Mouse (Mus musculus) cerebellum, adult 18-20 months (tissue): Measurements from ENCODE around the gene Clec3a.
A peak's percentile ranks its signal among the peaks of the same experiment; 100 is the strongest.

ENCODE experiments used
- DNase-seq, 2 experiments: peaks; one replicate each; pipeline ENCODE4 v3.0.0; 2021

The Clec3a gene

DNA sequence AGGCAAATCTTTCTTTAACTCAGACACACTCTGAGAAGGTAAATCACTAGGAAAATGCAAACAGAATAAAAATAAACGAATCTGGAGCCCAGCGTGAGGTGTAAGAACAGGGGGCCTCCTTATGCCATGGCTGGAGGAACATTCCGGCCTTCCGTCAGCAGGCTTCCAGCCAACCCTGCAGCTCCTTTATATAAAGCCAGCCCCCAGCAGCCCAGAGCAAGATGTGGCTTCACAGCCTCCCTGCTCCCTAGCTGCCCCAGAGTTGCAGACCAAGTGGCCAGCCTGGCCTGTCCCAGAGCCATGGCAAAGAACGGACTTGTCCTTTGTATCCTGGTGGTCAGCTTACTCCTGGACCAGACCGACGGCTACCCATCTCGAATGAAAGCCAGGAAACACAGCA lies at the start of gene Clec3a:
Gene Clec3a (plus strand): TSS at position 301 of the 400 bp plus-strand sequence.
- DNase-seq = no peak

DNA sequence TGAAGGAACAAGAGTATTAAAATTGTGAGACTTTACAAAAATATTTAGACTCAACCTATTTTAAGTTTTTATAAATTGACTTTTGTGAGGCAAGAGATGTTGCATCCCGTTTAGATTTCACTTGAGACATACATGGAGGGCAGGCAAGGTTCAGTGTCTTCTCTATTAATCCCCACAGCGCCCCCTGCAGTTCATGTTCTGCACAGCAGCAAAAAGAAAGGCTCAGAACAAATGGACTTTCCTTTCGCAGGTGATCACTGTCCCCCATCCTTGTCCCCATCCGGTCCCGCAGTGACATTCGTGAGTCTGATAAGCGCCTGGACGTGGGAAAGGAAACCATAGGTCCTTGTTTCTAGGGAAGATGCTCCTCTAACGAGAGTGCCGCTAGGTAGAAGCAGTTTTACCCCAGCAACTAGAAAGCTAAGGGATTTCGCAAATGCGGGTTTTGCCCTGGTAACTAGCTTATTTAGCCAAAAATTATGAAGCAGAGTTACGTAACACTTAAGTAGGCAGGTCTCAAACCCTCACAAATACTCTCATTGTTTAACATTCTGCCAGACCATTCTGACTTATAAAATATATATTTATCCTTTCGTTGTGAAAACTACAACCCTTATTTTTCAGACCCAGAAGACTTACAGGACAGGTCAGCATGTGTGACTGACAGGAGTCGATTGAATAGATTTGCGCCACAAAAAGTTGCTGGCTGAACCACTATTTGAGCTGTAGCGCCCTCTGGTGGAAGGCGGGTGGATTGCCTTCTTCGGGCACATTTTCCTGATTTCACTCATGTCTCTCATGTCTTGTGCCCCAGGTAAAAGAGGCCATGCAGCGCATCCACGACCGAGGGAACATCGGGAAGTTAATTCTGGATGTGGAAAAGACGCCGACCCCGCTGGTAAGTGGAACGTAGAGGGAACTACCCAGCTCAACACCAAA lies 48.6 kb upstream of the Clec3a start:
- DNase-seq = peak; percentile 88 to 91

DNA sequence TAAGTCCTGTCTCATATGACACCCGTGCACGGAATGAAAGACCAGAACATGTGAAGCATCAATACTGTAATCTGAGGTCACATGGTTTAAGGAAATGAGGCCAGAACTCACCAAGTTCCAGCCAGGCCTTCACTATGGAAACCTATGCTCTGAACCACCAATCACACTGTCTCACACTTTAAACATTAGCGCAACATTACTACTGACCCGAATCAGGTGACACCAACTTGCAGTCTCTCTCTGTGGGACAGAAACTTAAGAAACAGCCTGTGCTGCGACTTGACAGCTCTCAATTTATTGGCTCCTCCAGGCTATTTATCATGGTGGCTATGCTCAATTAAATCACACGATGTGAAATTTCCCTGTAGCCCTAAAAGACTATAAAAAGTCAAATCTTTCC lies 43.5 kb upstream of the Clec3a start:
- no peak for DNase-seq

DNA sequence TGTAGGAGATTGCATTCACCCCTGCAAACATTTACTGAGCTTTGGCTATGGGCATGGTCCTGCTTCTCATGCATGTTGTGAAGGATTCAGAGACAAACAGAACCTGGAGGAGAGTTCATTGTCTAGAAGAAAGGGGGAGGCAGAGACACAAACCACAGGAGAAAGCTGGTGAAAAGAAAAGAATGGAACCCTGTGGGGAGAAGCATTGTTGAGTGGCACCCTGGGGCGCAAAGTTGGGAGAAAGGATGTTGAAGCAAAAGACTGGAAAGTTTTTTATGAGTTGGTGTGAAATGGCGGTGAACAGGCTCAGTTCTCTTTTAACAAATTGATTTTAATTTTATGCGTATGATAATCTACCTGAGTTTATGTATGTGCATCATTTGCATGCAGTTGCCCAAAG lies 33.7 kb upstream of the Clec3a start:
- DNase-seq = no peak

DNA sequence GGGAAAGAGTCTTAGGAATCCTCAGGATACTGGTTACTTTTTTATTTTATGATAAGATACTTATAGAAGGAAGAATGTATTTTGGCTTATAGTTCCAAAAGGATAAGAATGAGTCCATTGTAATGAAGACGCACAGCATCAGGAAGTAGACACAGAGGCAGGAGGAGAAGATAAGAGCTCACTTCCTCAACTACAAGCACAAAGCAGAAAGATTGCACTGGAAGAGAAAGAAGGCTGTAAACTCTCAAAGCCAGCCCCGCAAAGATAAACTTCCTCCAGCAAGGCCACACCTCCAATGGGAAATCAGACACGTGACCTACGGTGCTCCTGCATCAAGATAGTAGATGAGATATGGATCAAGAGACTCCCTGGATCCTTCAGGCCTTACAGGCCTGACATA lies 30.4 kb upstream of the Clec3a start:
- DNase-seq = no peak

DNA sequence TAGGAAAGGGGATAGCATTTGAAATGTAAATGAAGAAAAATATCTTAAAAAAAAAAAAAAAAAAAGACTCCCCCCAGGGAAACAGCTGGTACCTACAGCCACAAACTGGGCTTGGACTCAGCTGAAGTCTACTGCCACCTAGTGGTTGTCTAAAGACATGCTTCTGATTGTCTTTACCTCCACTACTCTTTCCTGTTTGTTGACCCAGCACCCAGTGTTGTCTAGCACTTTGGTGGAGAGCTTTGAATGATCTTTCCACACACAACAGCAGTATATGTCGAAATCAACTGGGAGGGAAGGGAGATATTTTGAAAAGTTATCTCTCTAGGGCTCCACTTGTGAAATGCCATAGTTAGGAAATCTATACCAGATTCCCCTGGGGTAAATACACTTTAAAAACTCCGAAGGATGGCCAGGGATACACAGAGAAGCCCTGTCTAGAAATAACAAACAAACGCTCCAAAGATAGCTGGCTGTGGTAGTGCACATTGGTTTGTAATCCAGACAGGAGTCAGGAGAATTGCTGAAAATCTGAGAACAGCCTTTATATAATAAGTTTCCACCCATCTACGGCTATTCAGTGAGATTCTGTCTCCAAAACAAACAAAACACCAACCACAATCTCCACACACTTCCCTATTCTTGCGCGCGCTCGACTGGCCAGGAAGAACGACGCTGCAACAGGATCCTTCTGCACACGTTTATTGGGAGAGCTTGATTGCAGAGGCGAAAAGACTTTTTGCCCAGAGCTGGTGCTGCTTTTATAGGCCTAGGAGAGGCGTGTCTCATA lies 27.2 kb upstream of the Clec3a start:
- no peak for DNase-seq

DNA sequence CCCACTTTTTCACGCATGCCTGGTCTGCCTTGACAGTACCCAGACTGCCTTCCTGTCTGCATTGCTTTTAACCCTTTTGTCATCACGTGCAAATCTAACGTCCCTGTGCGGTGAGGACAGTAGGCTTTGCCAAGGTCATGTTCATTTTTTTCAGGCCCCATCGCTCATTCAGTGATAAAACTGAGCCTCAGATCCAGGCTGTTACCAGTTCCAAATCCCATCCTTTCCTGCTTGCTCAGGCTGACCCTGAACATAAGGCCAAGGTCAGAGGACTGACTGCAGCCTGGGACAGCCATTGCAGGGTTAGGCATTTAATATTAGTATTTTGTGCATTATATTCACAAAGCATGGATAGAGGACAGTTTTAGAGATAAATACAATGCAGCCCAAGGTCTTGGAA lies 19.6 kb upstream of the Clec3a start:
- no peak for DNase-seq

DNA sequence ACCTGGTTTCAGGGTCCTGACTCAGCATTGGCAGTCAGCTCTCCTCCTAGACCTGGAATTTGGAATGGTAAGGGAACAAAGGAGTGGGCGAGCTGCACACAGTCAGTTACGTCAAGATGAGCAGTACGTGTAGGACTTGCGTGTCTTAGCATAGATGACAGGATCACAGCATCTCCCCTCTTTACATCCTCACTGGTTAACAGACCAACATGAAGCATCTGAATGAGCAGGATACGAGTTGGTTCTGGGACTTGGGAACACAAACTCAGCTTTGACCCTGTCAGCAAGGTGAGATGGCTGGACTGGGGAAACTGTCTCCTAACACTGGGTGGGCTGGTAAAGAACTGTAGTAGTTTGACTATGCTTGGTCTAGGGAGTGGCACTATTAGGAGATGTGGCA lies 18.6 kb upstream of the Clec3a start:
- DNase-seq = no peak

DNA sequence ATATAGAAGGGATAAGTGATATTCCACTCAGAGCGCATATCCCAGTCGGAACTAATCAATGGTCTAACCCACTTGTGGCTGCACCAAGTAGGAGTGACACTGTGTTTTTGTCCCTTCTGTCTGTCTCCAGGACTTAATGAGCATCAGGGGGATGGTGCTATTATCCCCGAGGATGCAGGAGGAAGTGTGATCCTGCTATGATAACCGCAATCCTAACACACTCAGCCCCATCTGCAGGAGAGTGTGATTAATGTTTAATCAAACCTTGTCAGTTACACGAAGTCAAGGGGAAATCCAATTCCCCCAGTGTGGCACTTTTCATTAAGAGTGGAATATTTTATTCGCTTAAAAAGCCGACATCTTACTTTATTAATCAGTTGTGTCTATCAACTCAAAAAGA lies 16.2 kb upstream of the Clec3a start:
- DNase-seq = no peak

DNA sequence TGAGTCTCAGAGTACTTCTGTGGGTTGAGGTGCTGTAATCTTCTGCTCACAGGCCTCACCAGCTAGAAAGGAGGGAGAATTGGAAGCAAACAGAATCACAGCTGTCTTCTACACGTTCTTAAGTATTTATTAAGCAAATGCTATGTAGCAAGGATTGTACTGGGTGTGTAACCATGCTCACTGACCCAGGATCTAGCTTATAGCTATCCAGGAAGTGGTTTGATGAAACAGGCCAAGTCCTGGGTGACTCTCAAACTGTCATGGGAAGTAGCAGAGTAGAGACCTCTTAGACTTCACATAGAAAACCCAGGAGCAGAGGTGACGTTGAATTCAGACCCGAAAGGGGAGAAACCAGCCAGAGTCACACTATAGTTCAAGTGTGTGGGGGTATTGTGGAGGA lies 6.5 kb upstream of the Clec3a start:
- DNase-seq = no peak

DNA sequence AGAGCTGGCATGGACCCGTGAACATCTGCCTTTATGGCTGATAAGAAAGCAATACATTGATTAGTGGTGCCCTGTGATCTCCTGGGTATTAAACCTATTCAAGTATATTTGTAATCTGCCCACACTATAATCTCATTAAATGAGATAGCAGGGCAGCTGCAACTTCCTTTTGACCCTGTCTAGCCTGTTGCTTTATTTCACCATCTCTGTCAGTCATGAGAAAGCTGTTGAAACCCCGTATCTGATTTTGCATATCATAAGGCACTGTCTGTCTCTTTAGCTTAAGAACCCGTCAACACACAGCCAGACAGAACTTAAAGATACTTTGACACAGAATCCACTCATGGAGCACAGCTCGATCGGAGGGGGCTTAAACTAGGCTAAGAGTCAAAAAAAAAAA lies 600 bp downstream of the Clec3a start:
- no peak for DNase-seq

DNA sequence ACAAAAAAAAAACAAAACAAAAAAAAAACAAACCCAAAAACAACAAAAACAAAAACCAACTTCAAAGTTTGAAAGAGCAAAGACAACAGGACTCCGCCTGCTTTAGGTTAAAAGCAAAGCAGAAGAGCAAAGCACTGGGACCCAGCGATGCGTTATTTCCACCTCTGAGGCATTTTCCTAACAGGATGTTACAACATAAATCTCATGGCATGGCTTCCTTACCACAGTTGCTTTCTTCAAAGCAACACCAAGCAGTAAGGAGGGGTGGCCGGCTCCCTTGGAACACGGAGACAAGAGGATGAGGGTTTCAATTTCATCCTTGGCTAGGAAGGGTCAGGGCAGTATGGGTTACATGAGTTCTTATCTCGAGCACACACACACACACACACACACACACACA lies 1.0 kb downstream of the Clec3a start:
- DNase-seq = no peak

DNA sequence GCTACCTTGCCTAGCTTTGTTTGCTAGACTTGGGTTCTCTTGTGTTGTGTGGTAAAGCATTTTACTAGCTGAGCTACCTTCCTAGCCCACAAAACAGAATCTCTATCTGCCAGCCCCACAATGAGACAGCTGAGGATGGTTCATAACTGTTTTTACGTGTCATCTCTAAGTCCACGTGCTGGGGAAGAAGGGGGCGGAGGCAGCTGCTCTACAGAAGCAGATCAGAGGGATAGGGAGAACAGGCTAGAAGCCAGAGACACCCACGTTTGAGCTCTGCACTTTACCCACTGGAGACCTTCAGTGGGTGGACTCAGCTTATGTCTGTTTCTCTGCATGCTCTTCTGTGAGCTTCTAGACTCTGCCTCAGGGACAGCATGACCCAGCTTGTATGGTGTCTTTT lies 3.7 kb downstream of the Clec3a start:
- DNase-seq = no peak

DNA sequence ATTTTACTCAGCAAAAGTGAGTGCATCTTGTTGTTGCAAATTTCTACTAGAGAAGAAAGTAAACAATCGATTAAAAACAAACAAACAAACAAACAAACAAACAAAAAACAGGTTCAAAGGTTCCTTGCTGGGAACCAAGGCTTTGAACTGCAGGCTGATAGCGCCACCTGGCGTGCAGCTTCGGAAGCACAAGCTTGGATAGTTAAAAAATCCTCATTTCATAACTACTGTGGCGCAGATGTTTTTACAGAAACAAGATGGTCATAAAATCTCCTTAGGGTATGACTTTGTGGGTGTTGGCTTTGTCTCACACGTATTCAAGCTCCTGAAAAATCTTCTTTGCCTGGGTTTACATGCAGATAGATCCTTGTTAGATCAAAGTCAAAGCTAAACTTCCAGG lies 20.4 kb downstream of the Clec3a start:
- DNase-seq = peak; percentile 53 to 70

DNA sequence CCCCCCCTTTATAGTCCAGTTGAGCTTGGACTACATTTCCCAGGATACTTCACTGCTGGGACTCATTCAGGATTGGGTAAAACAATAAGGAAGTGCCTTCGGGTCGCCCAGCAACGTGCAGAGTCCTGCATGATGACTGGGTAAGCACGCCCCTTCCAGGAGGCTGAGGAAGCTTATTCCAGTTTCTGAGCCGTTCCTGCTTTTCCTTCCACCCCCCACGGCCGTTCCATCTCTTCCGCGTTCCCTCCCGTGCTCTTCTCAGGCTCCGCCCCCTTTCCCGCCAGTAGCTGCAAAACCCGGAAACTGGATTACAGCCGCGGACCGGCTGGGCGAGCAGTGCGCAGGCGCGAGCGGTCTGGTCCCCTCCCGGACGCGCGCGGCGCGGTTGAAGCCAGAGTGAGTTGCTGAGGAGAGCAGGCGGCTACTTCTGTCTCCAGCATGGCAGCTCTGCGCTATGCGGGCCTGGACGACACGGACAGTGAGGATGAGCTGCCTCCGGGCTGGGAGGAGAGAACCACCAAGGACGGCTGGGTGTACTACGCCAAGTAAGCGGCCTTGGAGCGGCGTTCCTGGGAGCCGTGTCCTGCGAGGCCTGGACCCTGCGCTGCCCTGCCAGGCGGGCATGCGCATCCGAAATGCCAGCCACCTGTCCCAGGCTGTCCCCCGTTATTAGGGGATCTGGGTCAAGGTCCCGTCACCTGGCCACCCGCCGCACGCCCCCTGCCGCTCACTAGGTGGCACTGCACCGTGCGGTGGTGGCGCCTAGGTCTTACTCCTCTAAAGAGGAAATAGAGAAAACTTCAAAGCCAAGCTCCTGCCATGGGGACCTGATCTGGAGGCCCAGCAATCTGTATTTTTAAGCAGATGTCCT lies 21.7 kb downstream of the Clec3a start, which contains the start of gene Wwox:
Gene Wwox (plus strand): TSS at position 322 of the 871 bp plus-strand sequence.
- DNase-seq = peak; percentile 98 to 100

DNA sequence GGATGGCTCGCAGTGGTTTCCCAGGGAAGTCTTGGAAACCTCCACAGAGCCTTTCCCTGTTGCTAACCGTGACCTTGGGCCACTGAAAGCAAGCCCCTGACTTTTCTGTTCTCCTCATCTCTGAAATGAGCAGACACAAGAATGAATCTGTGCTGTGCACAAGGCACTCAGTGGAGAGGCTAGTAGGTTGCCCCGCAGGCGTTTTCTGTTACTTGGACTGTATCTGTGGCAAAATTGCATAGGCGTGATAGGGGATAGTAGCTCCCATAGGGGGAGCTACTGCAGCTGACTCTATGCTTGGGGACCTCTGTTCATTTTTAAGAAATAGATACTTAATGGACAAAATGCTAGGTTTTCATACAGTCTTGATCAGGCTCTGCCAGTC lies 22.3 kb downstream of the Clec3a start:
- no peak for DNase-seq

DNA sequence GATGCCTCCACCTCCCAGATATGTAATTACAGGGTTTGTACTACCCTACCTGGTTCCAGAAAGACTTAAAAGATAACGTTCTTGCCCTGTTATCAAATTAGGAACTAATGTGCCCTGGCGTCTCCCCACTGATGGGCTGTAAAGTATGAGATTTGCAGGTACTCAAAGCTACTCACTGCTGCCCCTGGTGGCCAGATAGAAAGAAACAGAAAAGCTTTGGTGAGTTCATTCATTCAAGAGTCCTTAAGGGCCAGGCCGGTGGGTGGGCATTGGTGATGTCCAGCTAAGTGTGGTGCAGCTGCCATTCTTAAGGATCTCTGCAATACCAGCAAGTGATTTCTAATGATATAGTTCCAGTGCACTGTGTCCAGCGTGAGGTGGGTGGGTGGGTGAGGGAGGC lies 23.7 kb downstream of the Clec3a start:
- DNase-seq = peak; percentile 32 to 50

DNA sequence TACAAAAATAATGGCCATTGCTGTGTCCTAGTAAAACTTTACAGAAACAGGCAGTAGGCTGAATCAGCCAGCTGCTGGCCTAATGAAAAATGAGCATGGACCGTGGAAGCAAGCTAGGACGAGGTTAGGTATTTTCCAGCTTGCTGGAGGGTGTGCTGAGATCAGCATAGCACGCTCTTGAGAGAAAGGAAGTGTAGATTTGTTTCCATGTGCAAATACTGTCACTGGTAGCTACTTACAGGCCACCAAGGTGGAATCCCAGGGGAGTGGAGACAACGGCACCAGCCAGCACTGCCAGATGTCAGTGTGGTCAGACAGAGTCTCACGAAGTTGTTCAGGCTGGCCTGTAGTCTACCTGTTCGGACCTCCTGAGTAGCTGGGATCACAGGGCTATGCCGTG lies 29.0 kb downstream of the Clec3a start:
- no peak for DNase-seq

DNA sequence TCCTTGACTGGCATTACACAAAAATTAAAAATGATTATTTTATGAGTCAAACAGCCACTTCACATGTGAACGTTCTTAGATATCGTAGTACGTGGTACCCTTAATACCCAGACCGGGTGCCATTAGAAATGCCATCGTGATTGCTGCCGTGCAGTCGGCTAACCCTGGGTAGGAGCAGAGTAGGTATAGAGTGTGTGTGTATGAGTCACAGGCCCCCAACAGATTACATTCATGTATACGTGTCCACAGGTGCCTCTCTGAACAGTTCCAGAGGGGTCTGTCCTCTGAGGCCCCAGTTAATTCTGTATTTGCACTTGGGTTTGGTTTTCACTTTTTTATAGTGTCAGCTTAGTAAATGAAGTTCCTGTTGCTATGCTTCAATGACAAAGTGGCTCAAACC lies 34.4 kb downstream of the Clec3a start:
- DNase-seq = no peak

DNA sequence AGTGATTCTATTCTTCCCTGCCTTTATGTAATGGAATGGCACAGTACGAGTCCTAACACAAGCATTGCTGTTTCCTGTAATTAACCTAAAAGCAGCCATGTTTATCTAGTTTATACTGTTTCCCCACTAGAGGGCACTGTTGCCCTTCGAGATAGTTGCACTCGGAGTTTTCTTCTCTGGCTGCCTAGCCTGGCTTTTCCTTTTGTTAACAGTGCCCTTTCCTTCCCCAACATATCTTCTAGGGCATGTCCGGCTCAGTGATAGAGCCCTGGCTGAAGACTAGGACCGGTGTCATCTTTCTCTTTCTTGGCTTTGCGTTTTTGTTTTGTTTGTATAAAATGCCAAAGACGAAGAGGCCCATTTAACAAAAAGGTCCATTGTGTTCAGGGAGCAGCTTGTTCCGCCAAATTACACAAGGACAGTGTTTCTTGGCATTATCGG lies 34.9 kb downstream of the Clec3a start:
- DNase-seq = peak; percentile 81 to 83

DNA sequence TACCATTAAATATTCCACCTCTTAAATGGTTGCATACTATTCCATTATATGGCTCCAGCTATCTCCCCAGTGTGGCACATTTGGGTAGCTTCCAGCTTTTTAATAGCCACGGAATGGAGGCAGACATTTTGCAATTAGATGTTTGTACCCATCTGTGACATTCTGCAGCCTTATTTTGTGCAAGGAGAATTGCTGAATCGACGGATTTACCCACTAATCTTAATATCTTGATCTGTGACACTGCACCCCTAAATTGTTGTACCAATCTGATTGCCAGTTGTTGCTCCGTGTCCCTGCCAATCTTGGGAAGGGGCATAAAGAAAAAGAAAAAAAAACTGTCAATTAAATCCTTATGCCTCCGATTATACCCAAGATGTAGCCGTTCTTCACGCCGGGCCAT lies 37.4 kb downstream of the Clec3a start:
- DNase-seq = no peak

DNA sequence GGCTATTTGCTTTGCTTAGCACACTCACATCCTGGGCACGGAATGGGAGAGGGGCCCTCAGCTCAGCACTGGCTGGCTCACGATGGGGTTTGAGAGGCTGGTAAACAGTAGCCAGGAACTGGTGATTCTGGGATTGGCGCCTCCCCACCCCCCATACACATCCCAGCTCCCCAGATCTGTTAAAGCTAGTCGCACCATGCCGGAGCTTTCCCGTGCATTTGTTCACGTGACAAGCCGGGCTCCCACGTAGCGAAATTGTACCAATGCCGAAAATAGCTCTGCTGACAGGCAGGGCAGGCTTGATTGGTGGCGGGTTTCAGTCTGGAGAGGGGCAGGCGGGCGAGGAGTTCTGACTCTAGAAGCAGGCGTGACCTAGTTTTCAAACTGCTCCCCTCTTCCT lies 38.1 kb downstream of the Clec3a start:
- DNase-seq = peak; percentile 54 to 55
